Mouse (Mus musculus): ENCODE measurements around the gene Cope.

- TF ChIP-seq CTCF (conservative IDR thresholded peaks at IDR 0.05 in 1 of 2, IDR thresholded peaks at IDR 0.05 in 1 of 2; ENCODE audit: low read depth in 2 of 2, low read length in 2 of 2) (no peak), SMC3 (IDR thresholded peaks at IDR 0.05; ENCODE audit: low read depth, low read length) (no peak), EP300 (IDR thresholded peaks at IDR 0.05; ENCODE audit: low read length) (no peak), KAT2A (IDR thresholded peaks at IDR 0.05; ENCODE audit: insufficient replicate concordance, low read length) (no peak), UBTF (IDR thresholded peaks at IDR 0.05; ENCODE audit: low read depth, low read length) (no peak), NELFE (IDR thresholded peaks at IDR 0.05; ENCODE audit: low read depth, low read length) (no peak), GABPA (IDR thresholded peaks at IDR 0.05; ENCODE audit: insufficient replicate concordance, low read depth, low read length) (no peak), USF1 (IDR thresholded peaks at IDR 0.05; ENCODE audit: low read depth, low read length) (no peak), TCF12 (IDR thresholded peaks at IDR 0.05; ENCODE audit: low read depth, low read length) (no peak), POLR2A (IDR thresholded peaks at IDR 0.05; ENCODE audit: low read depth, low read length) (no peak), ELF1 (IDR thresholded peaks at IDR 0.05; ENCODE audit: low read depth, low read length) (no peak), ZKSCAN1 (IDR thresholded peaks at IDR 0.05; ENCODE audit: borderline replicate concordance, low read depth, low read length) (no peak), E2F4 (IDR thresholded peaks at IDR 0.05; ENCODE audit: insufficient replicate concordance, low read depth, low read length) (no peak)
These were observed 23.1 kb upstream of the Cope start for GRCm38 (mm10) chr8:70279266-70279665.
